Mouse (Mus musculus) embryonic facial prominence, embryonic 15.5 days (tissue): ENCODE measurements around the gene Sec63. TPM values are rescaled to one million over a fixed set of nuclear protein-coding genes. Genes with fewer than 3 reads are reported as not detected.

Source experiments
- ATAC-seq: fragments of 200-750 bp; cut with Nextera tagmentation; 2 replicates; pipeline ENCODE4 v1.8.0; 2017; ENCODE audit warnings: low read depth, moderate TSS enrichment; ENCODE audit not compliant: insufficient number of reproducible peaks, low FRiP score, low TSS enrichment
- H3K27ac ChIP-seq: fragments of 300-500 bp; sonication (generic); replicated peaks from 2 replicates; pipeline ENCODE4 v1.5.1; 2015; ENCODE audit warnings: mild to moderate bottlenecking, inconsistent platforms
- H3K27me3 ChIP-seq: fragments of 300-500 bp; sonication (generic); 2 replicates; pipeline ENCODE4 v1.6.1; 2015; ENCODE audit warnings: inconsistent platforms
- H3K36me3 ChIP-seq: fragments of 300-500 bp; sonication (generic); 2 replicates; pipeline ENCODE4 v1.6.1; 2015; ENCODE audit warnings: mild to moderate bottlenecking, inconsistent platforms
- H3K4me1 ChIP-seq: fragments of 300-500 bp; sonication (generic); 2 replicates; pipeline ENCODE4 v1.6.1; 2015; ENCODE audit warnings: inconsistent platforms
- H3K4me2 ChIP-seq: fragments of 300-500 bp; sonication (generic); replicated peaks from 2 replicates; pipeline ENCODE4 v1.6.1; 2015; ENCODE audit warnings: mild to moderate bottlenecking, inconsistent platforms
- H3K4me3 ChIP-seq: fragments of 300-500 bp; sonication (generic); replicated peaks from 2 replicates; pipeline ENCODE4 v1.5.1; 2015; ENCODE audit warnings: mild to moderate bottlenecking, inconsistent platforms
- H3K9ac ChIP-seq: fragments of 300-500 bp; sonication (generic); 2 replicates; pipeline ENCODE4 v1.6.1; 2015; ENCODE audit warnings: inconsistent platforms
- H3K9me3 ChIP-seq: fragments of 300-500 bp; sonication (generic); replicated peaks from 2 replicates; pipeline ENCODE4 v1.6.1; 2016; ENCODE audit warnings: inconsistent platforms
- WGBS: fragments of 180-500 bp; shearing (Covaris S2); methylation state at CpG from one replicate; pipeline ENCODE4 v1.1.7; 2015; 5-methylcytosine and 5-hydroxymethylcytosine counted together
- polyA plus RNA-seq: library from polyadenylated mRNA; unstranded; fragments of >200 nt; fragmentation: Nextera tagmentation; extraction: Ambion mirVana; gene quantifications from 2 replicates; pipeline ENCODE4 v1.2.1, GENCODE M21; 2015

Sec63 gene
- 23.1 and 27.8 TPM in 2 replicates for polyA plus RNA-seq

- ATAC-seq, result peak; percentile 98
- Histone ChIP-seq H3K9ac (peak within 1 kb of the TSS; percentile 95), H3K4me1 (peaks cover 17% of the 10 kb centered on the region; the same call in 1 of the 2 replicates), H3K9me3 (no peaks in the 10 kb centered on the region), H3K4me2 (peak within 1 kb of the TSS; percentile 73), H3K27ac (peak within 1 kb of the TSS; percentile 94), H3K4me3 (peak within 1 kb of the TSS; percentile 95), H3K36me3 (no peaks in the 10 kb centered on the region), H3K27me3 (no peaks in the 10 kb centered on the region)
- under 1% methylated on average over 77 of the region's 81 CpGs for WGBS
Observed at GRCm38 (mm10) chr10:42760999-42761900, at the start of gene Sec63. Gene Sec63, plus strand, starts transcription at chr10:42761496.

DNA sequence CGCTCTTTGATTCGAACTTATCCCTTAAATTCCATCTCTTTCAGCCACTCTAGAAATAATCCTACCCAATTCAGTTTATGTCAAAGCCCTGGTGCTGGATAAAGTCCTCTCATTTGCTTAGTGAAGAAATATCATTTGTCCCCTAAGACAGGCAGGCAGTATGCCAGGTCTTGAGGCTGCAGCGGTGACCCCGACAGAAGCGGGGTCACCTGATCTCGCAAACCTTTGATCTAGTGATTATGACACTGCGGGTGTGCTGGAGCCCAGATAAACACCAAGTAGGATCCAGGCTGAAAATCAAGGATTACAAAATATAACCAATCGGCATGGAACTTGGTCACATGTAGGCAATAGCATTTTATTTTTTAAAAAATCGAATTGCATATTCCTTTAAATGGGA is 46.6 kb upstream of the Sec63 start:
- no peak for ATAC-seq
- Histone ChIP-seq H3K4me3 (no peak overlapping the region), H3K36me3 (no peaks in the 10 kb centered on the region), H3K27me3 (peaks cover 8% of the 10 kb centered on the region), H3K9ac (no peak overlapping the region), H3K4me1 (peaks cover 8% of the 10 kb centered on the region; the same call in 1 of the 2 replicates), H3K9me3 (no peaks in the 10 kb centered on the region), H3K4me2 (no peak overlapping the region), H3K27ac (no peak overlapping the region)
- whole genome bisulfite sequencing, result 19% methylated on average over 9 of the region's 9 CpGs

DNA sequence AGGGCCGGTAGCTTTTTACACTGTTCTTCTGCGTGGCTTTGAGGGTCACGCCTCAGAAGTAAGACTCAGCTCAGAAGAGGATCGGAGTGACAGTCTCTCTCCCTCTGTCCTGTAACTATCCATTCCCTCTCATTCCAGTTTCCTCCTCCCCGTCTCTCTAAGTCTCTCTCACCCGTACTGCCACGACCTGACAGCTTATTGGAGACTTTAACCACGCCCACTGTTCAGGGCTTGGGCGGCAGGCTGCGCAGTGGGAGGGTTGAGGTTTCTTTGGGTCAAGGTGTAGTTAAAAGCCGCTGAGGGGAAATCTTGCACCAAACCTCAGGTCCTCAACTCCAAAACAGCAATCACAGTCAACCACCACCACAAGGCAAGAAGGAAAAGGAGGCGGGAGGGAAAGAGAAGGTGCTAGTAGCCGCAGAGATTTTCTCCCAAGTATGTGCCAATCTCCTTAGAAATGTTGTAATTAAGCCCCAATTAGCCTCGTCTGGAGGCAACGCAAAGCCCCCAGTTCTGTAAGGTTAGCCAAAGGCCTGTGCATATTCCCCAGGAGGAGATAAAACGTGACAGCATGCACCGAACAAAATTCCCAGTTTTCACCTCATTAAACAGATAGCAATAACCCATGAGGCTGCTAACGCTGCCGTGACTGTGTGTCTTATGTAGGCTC is 45.8 kb upstream of the Sec63 start:
- no peaks in the 10 kb centered on the region for H3K9me3 ChIP-seq
- 0 out of 2 replicates have a peak overlapping the region, but pooled peaks have one; percentile 4 for H3K9ac ChIP-seq
- H3K4me1 ChIP-seq, result peaks cover 8% of the 10 kb centered on the region; the same call in 1 of the 2 replicates
- no peak overlapping the region for H3K27ac ChIP-seq
- WGBS, result 19% methylated on average over 19 of the region's 19 CpGs
- H3K36me3 ChIP-seq, result no peaks in the 10 kb centered on the region
- 0 out of 2 replicates have a peak, but pooled peaks have one; percentile 35 for ATAC-seq
- H3K4me2 ChIP-seq, result peak overlapping the region; percentile 47
- peak overlapping the region; percentile 12; the same call in 1 of the 2 replicates for H3K4me3 ChIP-seq
- peaks cover 8% of the 10 kb centered on the region for H3K27me3 ChIP-seq

DNA sequence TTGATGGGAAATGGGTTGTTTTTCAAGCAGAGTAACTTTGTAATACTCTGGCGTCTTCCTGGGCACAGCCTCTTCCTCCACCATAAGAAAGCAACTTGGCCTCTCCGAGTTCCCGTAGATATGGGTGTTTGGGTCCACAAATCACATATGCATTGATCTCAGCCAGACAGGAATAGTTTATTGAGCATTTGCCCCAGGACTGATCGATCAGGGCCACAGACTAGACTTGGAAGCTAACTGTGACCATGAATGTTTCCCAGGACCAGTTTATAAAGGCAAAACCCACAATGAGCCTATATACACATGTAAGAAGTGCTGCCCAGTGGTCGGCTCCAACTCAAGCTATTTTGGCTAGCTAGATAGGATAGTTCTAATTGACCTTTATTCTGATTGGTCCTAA is 39.2 kb upstream of the Sec63 start:
- no peak for ATAC-seq
- 92% methylated on average over 5 of the region's 5 CpGs for WGBS

GRCm38 (mm10) chr10:42723275-42724232 is 37.7 kb upstream of the Sec63 start:
- Histone ChIP-seq H3K27me3 (no peaks in the 10 kb centered on the region), H3K4me1 (no peaks in the 10 kb centered on the region), H3K4me2 (no peak overlapping the region), H3K9ac (no peak overlapping the region), H3K4me3 (no peak overlapping the region), H3K36me3 (no peaks in the 10 kb centered on the region), H3K9me3 (no peaks in the 10 kb centered on the region), H3K27ac (no peak overlapping the region)
- WGBS, result 48% methylated on average over 13 of the region's 13 CpGs
- no peak for ATAC-seq

More for the DNA sequence above, 39.2 kb upstream of the Sec63 start:
- no peak overlapping the region for H3K4me2 ChIP-seq
- H3K4me1 ChIP-seq, result no peaks in the 10 kb centered on the region
- no peak overlapping the region for H3K27ac ChIP-seq
- no peaks in the 10 kb centered on the region for H3K36me3 ChIP-seq
- H3K27me3 ChIP-seq, result no peaks in the 10 kb centered on the region
- H3K9ac ChIP-seq, result no peak overlapping the region
- H3K9me3 ChIP-seq, result no peaks in the 10 kb centered on the region
- H3K4me3 ChIP-seq, result no peak overlapping the region

GRCm38 (mm10) chr10:42729607-42730006 is 31.7 kb upstream of the Sec63 start:
- no peak overlapping the region for H3K4me2 ChIP-seq
- no peaks in the 10 kb centered on the region for H3K4me1 ChIP-seq
- no peaks in the 10 kb centered on the region for H3K36me3 ChIP-seq
- no peaks in the 10 kb centered on the region for H3K9me3 ChIP-seq
- no peak for ATAC-seq
- no peaks in the 10 kb centered on the region for H3K27me3 ChIP-seq
- no peak overlapping the region for H3K4me3 ChIP-seq
- 49% methylated on average over 2 of the region's 2 CpGs for WGBS
- H3K9ac ChIP-seq, result no peak overlapping the region
- H3K27ac ChIP-seq, result no peak overlapping the region

DNA sequence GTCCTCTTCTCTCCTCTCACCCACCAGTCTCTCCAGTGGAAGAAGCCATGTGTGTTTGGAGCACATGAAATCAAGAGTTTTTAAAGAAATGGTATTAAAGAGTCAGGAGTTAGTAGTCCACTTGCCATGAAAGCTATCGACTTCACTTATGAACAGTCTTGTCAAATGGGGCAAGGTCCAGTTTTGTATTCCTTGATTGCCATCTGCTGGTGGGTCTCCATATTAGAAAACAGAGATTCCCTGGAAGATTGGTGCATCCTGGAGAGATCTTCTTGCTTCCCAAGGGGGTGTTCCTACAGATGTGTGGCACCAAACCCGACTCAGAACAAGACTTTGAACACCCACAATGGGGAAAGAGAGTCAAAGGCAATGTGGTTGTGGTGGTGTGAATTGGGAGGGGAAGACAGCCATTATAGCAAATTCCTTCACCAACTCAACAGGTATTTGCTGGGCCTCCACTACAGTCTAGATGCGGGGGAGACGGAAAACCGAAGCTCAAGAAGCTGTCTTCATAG is 26.7 kb upstream of the Sec63 start:
- no peak overlapping the region for H3K4me2 ChIP-seq
- 58% methylated on average over 5 of the region's 5 CpGs for WGBS
- no peaks in the 10 kb centered on the region for H3K4me1 ChIP-seq
- H3K4me3 ChIP-seq, result no peak overlapping the region
- ATAC-seq, result no peak
- no peaks in the 10 kb centered on the region for H3K27me3 ChIP-seq
- no peak overlapping the region for H3K9ac ChIP-seq
- H3K27ac ChIP-seq, result no peak overlapping the region
- H3K9me3 ChIP-seq, result no peaks in the 10 kb centered on the region
- H3K36me3 ChIP-seq, result no peaks in the 10 kb centered on the region

- Histone ChIP-seq H3K4me1 (no peaks in the 10 kb centered on the region), H3K9ac (no peak overlapping the region)
- no peak for ATAC-seq
Observed at GRCm38 (mm10) chr10:42751813-42752212, 9.5 kb upstream of the Sec63 start.

DNA sequence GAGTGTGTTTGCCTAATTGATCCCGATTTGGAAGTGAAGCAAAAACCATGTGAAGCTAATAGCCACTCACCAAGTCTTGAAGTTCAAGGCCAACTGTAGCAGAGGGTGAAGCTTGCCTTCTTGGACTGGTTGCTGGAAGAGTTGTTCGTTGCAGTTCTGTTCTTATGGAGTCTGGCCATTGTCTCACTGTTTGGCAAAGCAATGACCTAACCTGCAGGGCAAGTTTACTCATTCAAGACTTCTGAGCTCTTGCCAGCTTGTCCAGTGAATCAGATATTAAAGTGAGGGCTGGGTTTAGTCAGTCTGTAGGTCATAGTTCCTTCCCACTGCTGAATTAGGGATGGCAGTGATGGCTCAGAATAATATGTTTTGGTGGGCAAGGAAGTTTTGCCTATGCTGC is 7.0 kb upstream of the Sec63 start:
- Histone ChIP-seq H3K9me3 (no peaks in the 10 kb centered on the region), H3K27me3 (no peaks in the 10 kb centered on the region), H3K27ac (no peak overlapping the region), H3K4me1 (no peaks in the 10 kb centered on the region), H3K4me2 (no peak overlapping the region), H3K36me3 (no peaks in the 10 kb centered on the region), H3K4me3 (no peak overlapping the region), H3K9ac (no peak overlapping the region)
- ATAC-seq, result no peak
- 66% methylated on average over 2 of the region's 2 CpGs for WGBS

More at GRCm38 (mm10) chr10:42751813-42752212, 9.5 kb upstream of the Sec63 start:
- 78% methylated on average over 10 of the region's 10 CpGs for WGBS
- Histone ChIP-seq H3K9me3 (no peaks in the 10 kb centered on the region), H3K4me2 (no peak overlapping the region), H3K36me3 (no peaks in the 10 kb centered on the region), H3K27ac (no peak overlapping the region), H3K27me3 (no peaks in the 10 kb centered on the region), H3K4me3 (no peak overlapping the region)

- no peaks in the 10 kb centered on the region for H3K36me3 ChIP-seq
- no peak overlapping the region for H3K27ac ChIP-seq
- ATAC-seq, result no peak
- H3K4me2 ChIP-seq, result no peak overlapping the region
- no peak overlapping the region for H3K4me3 ChIP-seq
- H3K27me3 ChIP-seq, result no peaks in the 10 kb centered on the region
- H3K9me3 ChIP-seq, result no peaks in the 10 kb centered on the region
- H3K4me1 ChIP-seq, result peaks cover 12% of the 10 kb centered on the region; the same call in 1 of the 2 replicates
- WGBS, result 81% methylated on average over 4 of the region's 4 CpGs
- H3K9ac ChIP-seq, result no peak overlapping the region
Observed at GRCm38 (mm10) chr10:42759741-42760140, 1.6 kb upstream of the Sec63 start.
